Mouse (Mus musculus) frontal cortex, postnatal 36 days (tissue): ENCODE measurements at regions not wholly inside any gene's neighbourhood (a gene's known extent, or its start where the extent isn't known, plus 50 kb on each side); places are given as distances from the start of the nearest gene placed in this dataset.
"Not testable (repeated sequence)": the region's sequence is repeated elsewhere in the genome, so short reads cannot be mapped to it uniquely, and the experiment has no call there.

Experiments used
- DNase-seq, 2 experiments: peaks; one replicate each; pipeline ENCODE4 v3.0.0; 2022; ENCODE audit warnings: low spot score in 2 of 2

GRCm38 (mm10) chr13:115911524-115912459, 397.7 kb downstream of the Isl1 start:
- DNase-seq, result no peak

GRCm38 (mm10) chr13:115910866-115911449, 398.5 kb downstream of the Isl1 start:
- no peak for DNase-seq

- DNase-seq, result no peak
Measured at GRCm38 (mm10) chr13:115880616-115881015, 428.9 kb downstream of the Isl1 start.

- DNase-seq, result no peak
Measured at GRCm38 (mm10) chr13:115860480-115860879, 449.0 kb downstream of the Isl1 start.

GRCm38 (mm10) chr13:115856632-115857031, 452.9 kb downstream of the Isl1 start:
- DNase-seq, result no peak

- peak in 1 of 2 experiments; percentile 2 for DNase-seq
Measured at GRCm38 (mm10) chr13:115852689-115853356, 456.7 kb downstream of the Isl1 start.

GRCm38 (mm10) chr13:115843121-115843520, 466.4 kb downstream of the Isl1 start:
- DNase-seq, result no peak

- no peak for DNase-seq
Measured at GRCm38 (mm10) chr13:115836203-115836768, 473.2 kb downstream of the Isl1 start.

GRCm38 (mm10) chr13:115825191-115825590, 484.3 kb downstream of the Isl1 start:
- DNase-seq, result no peak

- DNase-seq, result no peak
Measured at GRCm38 (mm10) chr13:115822527-115822926, 487.0 kb downstream of the Isl1 start.

- no peak for DNase-seq
Measured at GRCm38 (mm10) chr13:115814211-115814610, 495.3 kb downstream of the Isl1 start.

GRCm38 (mm10) chr13:115799294-115799693, 510.2 kb downstream of the Isl1 start:
- DNase-seq, result no peak

- DNase-seq, result no peak
Measured at GRCm38 (mm10) chr13:115751271-115751670, 558.2 kb downstream of the Isl1 start.

- DNase-seq, result not testable (repeated sequence)
Measured at GRCm38 (mm10) chr13:115742080-115742479, 567.4 kb downstream of the Isl1 start.

- DNase-seq, result no peak
Measured at GRCm38 (mm10) chr13:115727986-115728385, 581.5 kb downstream of the Isl1 start.

GRCm38 (mm10) chr13:115725356-115725952, 584.0 kb downstream of the Isl1 start:
- DNase-seq, result no peak

- no peak for DNase-seq
Measured at GRCm38 (mm10) chr13:115719276-115719675, 590.2 kb downstream of the Isl1 start.

- DNase-seq, result no peak
Measured at GRCm38 (mm10) chr13:115718859-115719258, 590.6 kb downstream of the Isl1 start.

GRCm38 (mm10) chr13:115696197-115696596, 594.4 kb upstream of the Itga1 start:
- no peak for DNase-seq

- DNase-seq, result no peak
Measured at GRCm38 (mm10) chr13:115687426-115687825, 585.7 kb upstream of the Itga1 start.

GRCm38 (mm10) chr13:115679591-115679990, 577.8 kb upstream of the Itga1 start:
- peak; percentile 1 for DNase-seq

GRCm38 (mm10) chr13:115676836-115677235, 575.1 kb upstream of the Itga1 start:
- no peak for DNase-seq
